Mouse (Mus musculus) forebrain, postnatal 0 days (tissue): ENCODE measurements at regions not wholly inside any gene's neighbourhood (a gene's known extent, or its start where the extent isn't known, plus 50 kb on each side); places are given as distances from the start of the nearest gene placed in this dataset.
A peak's percentile ranks its signal among the peaks of the same experiment; 100 is the strongest.

Source experiments
- ATAC-seq: fragments of 200-750 bp; cut with Nextera tagmentation; 2 replicates; pipeline ENCODE4 v1.8.0; 2017; ENCODE audit warnings: mild to moderate bottlenecking, moderate library complexity
- DNase-seq: peaks from one replicate; pipeline ENCODE4 v3.0.0-alpha.2; 2015
- H3K27ac ChIP-seq: fragments of 300-500 bp; sonication (generic); 2 replicates; pipeline ENCODE4 v1.5.1; 2014; ENCODE audit warnings: low read depth, mild to moderate bottlenecking, antibody characterized with exemption, low read length, moderate library complexity, mixed read lengths
- H3K27me3 ChIP-seq: fragments of 300-500 bp; sonication (generic); 2 replicates; pipeline ENCODE4 v1.6.1; 2014; ENCODE audit warnings: mild to moderate bottlenecking, low read length, mixed read lengths; ENCODE audit not compliant: insufficient read depth
- H3K36me3 ChIP-seq: fragments of 300-500 bp; sonication (generic); 2 replicates; pipeline ENCODE4 v1.6.1; 2014; ENCODE audit warnings: mild to moderate bottlenecking, moderate library complexity; ENCODE audit not compliant: insufficient read depth
- H3K4me1 ChIP-seq: fragments of 300-500 bp; sonication (generic); 2 replicates; pipeline ENCODE4 v1.6.1; 2014; ENCODE audit warnings: antibody characterized with exemption; ENCODE audit not compliant: insufficient read depth
- H3K4me2 ChIP-seq: fragments of 300-500 bp; sonication (generic); 2 replicates; pipeline ENCODE4 v1.6.1; 2014; ENCODE audit warnings: low read depth, mild to moderate bottlenecking, moderate library complexity
- H3K4me3 ChIP-seq: fragments of 300-500 bp; sonication (generic); 2 replicates; pipeline ENCODE4 v1.5.1; 2014; ENCODE audit warnings: low read depth, low read length, mixed read lengths
- H3K9ac ChIP-seq: fragments of 300-500 bp; sonication (generic); 2 replicates; pipeline ENCODE4 v1.6.1; 2014; ENCODE audit warnings: mild to moderate bottlenecking
- H3K9me3 ChIP-seq: fragments of 300-500 bp; sonication (generic); 2 replicates; pipeline ENCODE4 v1.6.1; 2016; ENCODE audit warnings: low read length
- CTCF ChIP-seq: sonication (generic); IDR thresholded peaks from 2 replicates; pipeline ENCODE4 v1.5.1; 2016; ENCODE audit warnings: antibody characterized with exemption, control low read depth, low read depth
- WGBS: fragments of 180-500 bp; shearing (Covaris S2); extraction: QIAGEN DNeasy Blood & Tissue Kit; methylation state at CpG from one replicate; pipeline ENCODE4 v1.1.7; 2014; 5-methylcytosine and 5-hydroxymethylcytosine counted together

DNA sequence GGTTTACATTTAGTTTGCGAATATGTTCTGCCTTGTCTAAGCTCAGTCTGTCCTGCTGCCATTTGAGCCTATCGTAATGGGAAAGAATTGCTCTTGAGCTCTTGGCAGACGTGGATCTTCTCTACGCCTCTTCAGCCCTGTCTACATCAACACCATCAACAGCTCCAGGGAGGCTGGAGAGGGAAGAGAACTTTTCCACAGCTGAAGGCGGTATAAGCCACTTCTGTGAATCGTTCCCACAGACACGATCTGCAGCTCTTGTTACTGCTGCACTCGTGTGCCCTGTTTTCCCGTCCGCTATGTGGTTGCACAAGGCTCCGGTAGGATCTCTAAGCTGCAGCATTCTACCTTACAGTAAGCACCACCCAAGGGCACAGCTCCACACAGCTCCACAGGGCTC lies 128.5 kb upstream of the Cadm1 start:
- H3K36me3 ChIP-seq, result no peaks in the 10 kb centered on the region
- no peak overlapping the region for H3K4me3 ChIP-seq
- no peak for ATAC-seq
- no peaks in the 10 kb centered on the region for H3K4me1 ChIP-seq
- no peaks in the 10 kb centered on the region; the same call in 1 of the 2 replicates for H3K27me3 ChIP-seq
- no peak for DNase-seq
- H3K9me3 ChIP-seq, result no peaks in the 10 kb centered on the region
- H3K27ac ChIP-seq, result no peak overlapping the region
- no peak for TF ChIP-seq CTCF
- H3K9ac ChIP-seq, result no peak overlapping the region
- 92% methylated on average over 11 of the region's 11 CpGs for WGBS
- no peak overlapping the region for H3K4me2 ChIP-seq

- DNase-seq (no peak), ATAC-seq (no peak)
- Histone ChIP-seq H3K27ac (no peak overlapping the region), H3K9me3 (no peaks in the 10 kb centered on the region), H3K27me3 (no peaks in the 10 kb centered on the region; the same call in 1 of the 2 replicates), H3K4me2 (no peak overlapping the region), H3K36me3 (no peaks in the 10 kb centered on the region), H3K9ac (no peak overlapping the region), H3K4me1 (no peaks in the 10 kb centered on the region), H3K4me3 (no peak overlapping the region)
- no peak for TF ChIP-seq CTCF
- 55% methylated on average over 11 of the region's 11 CpGs for WGBS
These were observed 126.7 kb upstream of the Cadm1 start for GRCm38 (mm10) chr9:47403317-47403716.

- Histone ChIP-seq H3K27ac (no peak overlapping the region), H3K9me3 (no peaks in the 10 kb centered on the region), H3K9ac (no peak overlapping the region), H3K4me2 (no peak overlapping the region), H3K36me3 (no peaks in the 10 kb centered on the region), H3K27me3 (no peaks in the 10 kb centered on the region), H3K4me1 (no peaks in the 10 kb centered on the region), H3K4me3 (no peak overlapping the region)
- ATAC-seq (no peak), DNase-seq (no peak)
- WGBS, result 83% methylated on average over 3 of the region's 3 CpGs
- TF ChIP-seq CTCF, result no peak
These were observed 125.2 kb upstream of the Cadm1 start for GRCm38 (mm10) chr9:47404821-47405220.

DNA sequence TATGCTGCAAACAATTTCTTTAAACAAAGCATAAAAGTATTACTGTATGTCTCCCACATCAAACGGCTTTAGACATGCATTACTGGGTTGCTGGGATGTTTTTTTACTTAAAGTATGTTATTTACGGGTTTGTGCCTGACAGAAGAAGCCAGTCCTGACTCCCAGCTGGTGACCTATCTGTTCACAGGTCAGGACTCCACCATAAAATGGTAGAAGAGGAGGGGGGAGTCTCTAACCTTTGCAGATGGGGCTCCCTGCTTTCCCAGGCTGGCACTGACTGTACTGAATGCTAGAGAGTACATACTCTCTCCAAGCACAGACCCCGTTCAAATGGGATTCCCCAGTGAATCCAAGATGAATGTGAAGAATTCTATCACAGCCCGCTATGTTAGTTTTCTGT lies 124.4 kb upstream of the Cadm1 start:
- Histone ChIP-seq H3K36me3 (no peaks in the 10 kb centered on the region), H3K9me3 (no peaks in the 10 kb centered on the region), H3K4me1 (no peaks in the 10 kb centered on the region), H3K27me3 (no peaks in the 10 kb centered on the region), H3K27ac (no peak overlapping the region), H3K4me2 (no peak overlapping the region), H3K9ac (no peak overlapping the region), H3K4me3 (no peak overlapping the region)
- DNase-seq, result no peak
- no peak for ATAC-seq
- WGBS, result 76% methylated on average over 4 of the region's 4 CpGs
- no peak for TF ChIP-seq CTCF

- Histone ChIP-seq H3K4me3 (no peak overlapping the region), H3K9ac (no peak overlapping the region), H3K27me3 (no peaks in the 10 kb centered on the region), H3K9me3 (no peaks in the 10 kb centered on the region), H3K36me3 (no peaks in the 10 kb centered on the region), H3K27ac (0 out of 2 replicates have a peak overlapping the region, but pooled peaks have one; percentile 21), H3K4me2 (no peak overlapping the region), H3K4me1 (no peaks in the 10 kb centered on the region)
- DNase-seq (peak; percentile 77), ATAC-seq (peak; percentile 80)
- TF ChIP-seq CTCF, result no peak
- WGBS, result 23% methylated on average over 7 of the region's 7 CpGs
These were observed 122.8 kb upstream of the Cadm1 start for GRCm38 (mm10) chr9:47407007-47407670.

DNA sequence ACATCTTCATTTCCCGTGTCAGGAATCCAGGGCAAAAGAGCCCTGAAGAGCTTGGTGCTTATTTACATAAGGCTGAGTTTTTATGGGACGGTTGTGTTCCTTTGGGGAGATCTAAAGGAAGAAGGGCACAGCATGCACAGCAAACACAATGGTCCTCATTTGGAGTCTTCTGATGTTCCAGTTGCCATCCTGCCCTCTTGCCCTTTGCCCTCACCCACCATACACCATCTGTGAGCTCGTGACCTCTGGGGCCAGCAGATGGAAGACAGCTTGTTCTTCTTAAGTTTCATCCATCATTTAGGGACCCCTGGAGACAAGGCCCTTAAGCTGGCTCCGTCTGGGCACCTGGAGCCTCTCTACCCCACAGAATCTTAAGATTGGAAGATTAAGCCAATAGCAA lies 121.9 kb upstream of the Cadm1 start:
- WGBS, result 59% methylated on average over 4 of the region's 4 CpGs
- Histone ChIP-seq H3K4me3 (no peak overlapping the region), H3K9ac (no peak overlapping the region), H3K9me3 (no peaks in the 10 kb centered on the region), H3K27ac (no peak overlapping the region), H3K4me2 (no peak overlapping the region), H3K36me3 (no peaks in the 10 kb centered on the region), H3K4me1 (no peaks in the 10 kb centered on the region), H3K27me3 (no peaks in the 10 kb centered on the region)
- DNase-seq (no peak), ATAC-seq (no peak)
- TF ChIP-seq CTCF, result no peak

DNA sequence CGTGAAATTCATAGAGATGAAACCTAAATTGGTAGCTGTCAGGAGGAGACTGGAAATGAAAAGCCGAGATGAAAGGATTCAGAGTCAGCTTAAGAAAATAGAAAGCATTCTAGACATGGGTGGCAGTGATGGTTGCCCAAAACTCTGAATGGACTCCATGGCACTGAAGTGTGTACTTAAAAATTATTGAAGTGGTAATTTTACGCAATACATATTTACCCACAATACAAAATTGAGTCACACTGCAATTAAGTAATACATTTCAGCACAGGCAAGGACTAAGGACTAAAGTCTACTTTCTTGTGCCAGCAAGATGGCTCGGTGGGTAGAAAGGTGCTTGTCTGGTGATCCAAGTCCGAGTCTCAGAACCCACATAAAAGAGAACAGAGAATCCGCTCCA lies 120.4 kb upstream of the Cadm1 start:
- no peak for TF ChIP-seq CTCF
- no peak for ATAC-seq
- 89% methylated on average over 6 of the region's 6 CpGs for WGBS
- Histone ChIP-seq H3K36me3 (no peaks in the 10 kb centered on the region), H3K27me3 (no peaks in the 10 kb centered on the region), H3K4me1 (no peaks in the 10 kb centered on the region), H3K4me2 (no peak overlapping the region), H3K9me3 (no peaks in the 10 kb centered on the region), H3K4me3 (no peak overlapping the region), H3K27ac (no peak overlapping the region), H3K9ac (no peak overlapping the region)
- DNase-seq, result no peak
